8 mouse cellular contexts compared by ENCODE assay signal in genomic region chr16:32002509-32003477, GRCm38 (mm10). TPM values are rescaled to one million over a fixed set of nuclear protein-coding genes. Genes with fewer than 3 reads are reported as not detected.
DNase-seq lines count a peak whose midpoint lies in the region; ATAC-seq lines count a peak whose summit lies in the region.

Senp5 (minus strand) TSS chr16:32003287.

- 1% methylated on average over 66 of the region's 66 CpGs for WGBS in hindbrain, embryonic 12.5 days

- H3K4me2 ChIP-seq in hindbrain, embryonic 12.5 days (replicated peaks) = peak within 1 kb of the TSS; percentile 91

- peak within 1 kb of the TSS; percentile 81 for H3K27ac ChIP-seq in hindbrain, embryonic 12.5 days

- H3K9me3 ChIP-seq in hindbrain, embryonic 12.5 days (replicated peaks) = no peaks in the 10 kb centered on the region

- peak; percentile 97 for DNase-seq in NIH3T3 (ENCODE audit: low read depth)
- peak; percentile 93 to 95 for DNase-seq in cerebellum, postnatal 10 days
- DNase-seq in frontal cortex, postnatal 10 days (ENCODE audit: low spot score in 2 of 2) = peak; percentile 84 to 90
- DNase-seq in layer of hippocampus, postnatal 14 days (ENCODE audit: low spot score in 2 of 2) = peak; percentile 83 to 90
- DNase-seq in lung, postnatal 14 days = peak; percentile 91
- DNase-seq in retina, adult 2 months (ENCODE audit: low read depth, low spot score) = peak; percentile 75
- peak; percentile 84 to 90 for DNase-seq in thymus, postnatal 36 days

- peak within 1 kb of the TSS; percentile 94 for H3K9ac ChIP-seq in hindbrain, embryonic 12.5 days

- no peaks in the 10 kb centered on the region for H3K27me3 ChIP-seq in hindbrain, embryonic 12.5 days

- H3K4me1 ChIP-seq in hindbrain, embryonic 12.5 days = peaks cover 18% of the 10 kb centered on the region

- H3K36me3 ChIP-seq in hindbrain, embryonic 12.5 days = no peaks in the 10 kb centered on the region

- peak within 1 kb of the TSS; percentile 98 for H3K4me3 ChIP-seq in hindbrain, embryonic 12.5 days

- ATAC-seq in hindbrain, embryonic 12.5 days (ENCODE audit: low FRiP score) = peak; percentile 91

RNA-seq across cellular contexts. Expression of gene Senp5, which starts in this region (rescaled TPM):
- 27.3 and 27.5 TPM in 2 replicates for polyA plus RNA-seq in hindbrain, embryonic 12.5 days (2016; fragmentation: Nextera tagmentation; extraction: Ambion mirVana)
- total RNA-seq in layer of hippocampus, postnatal 14 days (2021) = 10 to 100 TPM; 40.0 to 43.4 TPM

Comparison
In these comparisons a context has a peak if more than half of its experiments do, and no peak if none do; other contexts are left out.
1. Peak in every context shown above with its lines: DNase-seq, ATAC-seq, H3K4me3 ChIP-seq and H3K27ac ChIP-seq.